Mouse (Mus musculus) urinary bladder, adult 2 months (tissue): ENCODE data around the gene Poln. TPM values are rescaled to one million over a fixed set of nuclear protein-coding genes. Genes with fewer than 3 reads are reported as not detected.

Experiments used
- DNase-seq: peaks from one replicate; pipeline ENCODE4 v3.0.0; 2022; ENCODE audit warnings: low spot score
- polyA plus RNA-seq: library from polyadenylated mRNA; depleted of rRNA; stranded (reverse); fragments of >200 nt; gene quantifications from 2 replicates; pipeline ENCODE4 v1.2.3, GENCODE M21; 2012; rRNA removed

Poln gene
- polyA plus RNA-seq, 1 experiment: 0.19 TPM

GRCm38 (mm10) chr5:33983309-33984121 lies 185.7 kb downstream of the Poln start, which contains the start of gene Gm1673:
Gene Gm1673, plus strand, starts transcription at chr5:33983433.
- peak; percentile 52 for DNase-seq

GRCm38 (mm10) chr5:33982731-33983259 lies 186.5 kb downstream of the Poln start:
- no peak for DNase-seq

DNA sequence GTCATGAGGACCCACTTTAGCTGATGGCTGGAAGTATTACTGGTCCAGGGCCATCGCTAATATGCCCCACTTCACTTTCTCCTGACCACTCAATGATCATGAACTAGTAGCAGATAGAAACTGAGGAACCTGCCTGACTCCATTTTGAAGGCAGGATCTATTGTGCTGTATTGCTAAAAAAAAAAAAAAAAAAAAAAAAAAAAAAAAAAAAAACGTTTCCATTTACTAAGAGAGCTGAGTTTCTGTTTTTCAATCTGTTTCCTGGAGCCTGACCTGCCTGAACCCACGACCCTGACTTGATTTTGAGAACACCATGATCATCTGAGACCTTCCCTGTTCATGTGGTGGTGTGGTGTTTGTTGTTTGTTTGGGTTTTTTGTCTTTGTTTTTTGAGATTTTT lies 193.0 kb downstream of the Poln start:
- DNase-seq: no peak

GRCm38 (mm10) chr5:33974736-33975135 lies 194.5 kb downstream of the Poln start:
- DNase-seq: no peak

DNA sequence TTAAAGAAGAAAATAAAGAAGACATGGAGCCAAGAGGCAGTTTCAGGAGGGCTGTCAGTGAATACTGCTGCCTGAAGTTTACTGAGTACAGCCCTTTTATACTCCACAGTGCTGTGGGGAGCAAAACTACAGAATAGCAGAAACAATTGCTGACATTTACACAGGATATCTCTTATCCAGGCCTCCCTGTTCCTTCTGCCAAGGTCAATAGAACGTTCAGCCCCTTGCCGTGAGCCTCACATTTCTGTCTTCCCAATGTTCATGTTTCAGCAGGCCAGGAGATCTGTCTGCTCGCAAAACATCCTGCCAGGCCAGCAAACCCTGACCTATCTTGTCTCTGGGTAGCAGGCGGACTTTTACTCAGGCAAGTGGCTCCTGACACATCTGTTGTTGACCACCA lies 209.9 kb downstream of the Poln start:
- DNase-seq: no peak

Other genes starting within 250 kb of the Poln start
- 22.1 and 24.4 TPM in 2 replicates for gene Nelfa, start 233.0 kb downstream of the Poln start, polyA plus RNA-seq
- 8.4 and 8.5 TPM in 2 replicates for gene Gm1673, start 186.0 kb downstream of the Poln start, polyA plus RNA-seq
- 1.2 and 1.5 TPM in 2 replicates for gene Nat8l, start 173.5 kb downstream of the Poln start, polyA plus RNA-seq
- 5.3 and 6.1 TPM in 2 replicates for gene Haus3, start 79 bp upstream of the Poln start, polyA plus RNA-seq
- gene Mxd4, start 18.3 kb upstream of the Poln start, polyA plus RNA-seq: 78.7 and 85.4 TPM in 2 replicates
- gene Zfyve28, start 119.0 kb upstream of the Poln start, polyA plus RNA-seq: 3.8 and 4.1 TPM in 2 replicates
- 0.07 and 0.28 TPM in 2 replicates for gene Cfap99, start 119.2 kb upstream of the Poln start, polyA plus RNA-seq
- 95.1 and 121 TPM in 2 replicates for gene Rnf4, start 166.8 kb upstream of the Poln start, polyA plus RNA-seq
- 17.1 and 21.2 TPM in 2 replicates for gene Fam193a, start 200.5 kb upstream of the Poln start, polyA plus RNA-seq